Mouse (Mus musculus) gastrocnemius, adult 18-20 months (tissue): Measurements from ENCODE around the gene Mat2b. TPM values are rescaled to one million over a fixed set of nuclear protein-coding genes. Genes with fewer than 3 reads are reported as not detected.

Experiments
- DNase-seq: peaks from one replicate; pipeline ENCODE4 v3.0.0; 2021; ENCODE audit warnings: low spot score
- total RNA-seq, 2 experiments: library from RNA; stranded (reverse); gene quantifications; 2 replicates each; pipeline ENCODE4 v1.2.3; 2021

Mat2b gene
- total RNA-seq, 2 experiments from 2014 or later = 55.7 to 57.3 TPM

GRCm38 (mm10) chr11:40675014-40675730 lies 19.8 kb downstream of the Mat2b start:
- DNase-seq = no peak

DNA sequence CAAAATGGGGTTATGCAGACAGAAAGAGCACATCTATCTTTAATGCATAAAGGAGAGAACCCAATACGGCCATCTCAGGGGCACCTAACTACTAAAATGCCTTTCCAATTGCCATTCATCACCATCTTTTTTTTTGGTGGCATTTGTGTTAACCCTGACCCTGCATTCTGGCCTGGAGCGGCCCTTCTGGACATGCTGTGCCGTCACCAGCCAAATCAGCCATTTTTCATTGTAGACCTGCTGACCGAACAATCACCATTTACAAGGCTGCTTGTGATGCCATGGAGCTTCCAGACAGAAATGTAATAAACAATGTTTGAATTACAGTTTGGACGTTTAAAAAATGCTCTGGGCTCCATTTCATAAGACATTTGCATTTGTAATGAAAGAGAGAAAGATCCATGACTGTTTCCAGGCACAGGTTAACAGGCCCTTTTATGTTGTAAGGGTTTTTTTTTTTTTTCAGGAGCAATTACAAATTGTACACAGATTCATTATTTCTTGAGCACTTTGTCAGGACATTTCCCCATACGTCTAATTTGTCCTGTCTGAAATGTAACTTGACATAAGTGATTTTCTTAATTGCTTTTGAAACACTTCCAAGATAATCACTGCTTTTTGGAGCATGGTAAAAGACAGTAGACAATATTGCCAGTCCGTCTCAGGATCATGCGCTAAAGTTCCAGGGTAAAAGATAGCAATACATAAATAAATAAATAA lies 45.1 kb downstream of the Mat2b start:
- no peak for DNase-seq

DNA sequence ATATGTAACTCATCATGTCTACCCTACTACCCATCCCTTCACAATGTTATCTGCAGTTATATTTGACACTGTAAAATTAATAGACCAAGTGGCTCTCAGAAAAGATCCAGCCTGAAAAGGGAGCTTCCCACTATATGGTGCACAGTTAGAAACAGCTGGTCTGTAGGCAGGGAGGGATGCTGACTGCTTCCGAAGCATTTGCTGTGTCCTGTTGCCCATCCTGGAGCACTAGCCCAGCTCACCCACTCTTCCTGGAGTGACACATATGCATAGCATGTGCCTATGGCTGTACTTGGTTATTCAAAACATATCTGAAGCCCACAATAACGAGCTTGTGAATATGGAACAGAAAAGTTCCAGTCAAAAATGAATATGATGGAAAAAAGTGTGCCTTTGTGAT lies 47.8 kb downstream of the Mat2b start:
- no peak for DNase-seq

Other genes with a start within 250 kb of the Mat2b start
- gene Hmmr, start 38.2 kb upstream of the Mat2b start, total RNA-seq = not detected
- gene Nudcd2, start 38.5 kb upstream of the Mat2b start, total RNA-seq = 10 to 100 TPM; 10.1 to 13.4 TPM
- 100 to 1,000 TPM; 650 to 668 TPM for gene Ccng1, start 60.1 kb upstream of the Mat2b start, total RNA-seq